Mouse (Mus musculus) G1E (cell line): Measurements from ENCODE around the gene Stt3a. TPM values are rescaled to one million over a fixed set of nuclear protein-coding genes. Genes with fewer than 3 reads are reported as not detected.

Experiments
- ATAC-seq: 2 replicates; pipeline ENCODE4 v1.8.0; 2016; ENCODE audit warnings: mild to moderate bottlenecking; ENCODE audit not compliant: insufficient number of reproducible peaks, poor library complexity, low FRiP score, severe bottlenecking; ENCODE audit errors: extremely low read depth
- DNase-seq: peaks from one replicate; pipeline ENCODE4 v3.0.0; 2012; ENCODE audit warnings: low spot score
- H3K27me3 ChIP-seq: 2 replicates; pipeline ENCODE4 v1.6.1; 2012; ENCODE audit warnings: mild to moderate bottlenecking, low read length, inconsistent platforms; ENCODE audit not compliant: insufficient read depth
- H3K36me3 ChIP-seq: replicated peaks from 2 replicates; pipeline ENCODE3; 2012; ENCODE audit warnings: mild to moderate bottlenecking, inconsistent platforms
- H3K4me1 ChIP-seq: 2 replicates; pipeline ENCODE4 v1.6.1; 2012; ENCODE audit warnings: low read depth, low read length, inconsistent platforms, mixed read lengths; ENCODE audit not compliant: insufficient read depth
- H3K4me3 ChIP-seq: 2 replicates; pipeline ENCODE4 v1.5.1; 2012; ENCODE audit warnings: low read depth, mild to moderate bottlenecking, inconsistent platforms, low read length, moderate library complexity, mixed read lengths
- H3K9me3 ChIP-seq: replicated peaks from 2 replicates; pipeline ENCODE4 v1.6.1; 2012; ENCODE audit warnings: inconsistent platforms
- CTCF ChIP-seq: IDR thresholded peaks from 2 replicates; pipeline ENCODE4 v1.5.1; 2012; ENCODE audit warnings: low read depth, low read length, inconsistent platforms, mixed read lengths
- GATA1 ChIP-seq: IDR thresholded peaks from 2 replicates; pipeline ENCODE4 v1.6.1; 2012; ENCODE audit warnings: borderline replicate concordance, low read length, inconsistent platforms, mixed read lengths
- GATA2 ChIP-seq: IDR thresholded peaks from 2 replicates; pipeline ENCODE4 v1.6.1; 2012; ENCODE audit warnings: low read depth, low read length, inconsistent platforms, borderline replicate concordance
- POLR2AphosphoS5 ChIP-seq: IDR thresholded peaks from 2 replicates; pipeline ENCODE4 v1.6.1; 2012; ENCODE audit warnings: low read depth, low read length, inconsistent platforms; ENCODE audit not compliant: insufficient replicate concordance
- TAL1 ChIP-seq: conservative IDR thresholded peaks from 2 replicates; pipeline ENCODE4 v1.6.1; 2012; ENCODE audit warnings: low read depth, low read length, inconsistent platforms, mixed read lengths
- polyA plus RNA-seq: library from polyadenylated mRNA; stranded (reverse); fragments of >175 nt; gene quantifications from 2 replicates; pipeline ENCODE4 v1.2.3, GENCODE M21; 2012
- total RNA-seq, 2 experiments: library from RNA; stranded (forward) in 1 of 2; stranded (reverse) in 1 of 2; fragments of 200-1000 nt in 1 of 2; fragments of >200 nt in 1 of 2; fragmentation: Nextera tagmentation in 1 of 2; gene quantifications; 2 replicates each; pipeline ENCODE4 v1.2.3; 2014 to 2017

Stt3a gene
- total and polyA plus RNA-seq, 3 experiments: 7.1 to 862 (median 463) TPM

- TF ChIP-seq GATA2: no peak
- no peak for TF ChIP-seq GATA1
- no peak for TF ChIP-seq TAL1
- no peak for TF ChIP-seq CTCF
- TF ChIP-seq POLR2AphosphoS5: no peak
- H3K36me3 ChIP-seq: peaks cover 67% of the 10 kb centered on the region
- H3K4me3 ChIP-seq: no peak overlapping the region
- H3K9me3 ChIP-seq: no peaks in the 10 kb centered on the region
- peaks cover 5% of the 10 kb centered on the region; the same call in 1 of the 2 replicates for H3K4me1 ChIP-seq
- DNase-seq: no peak
- H3K27me3 ChIP-seq: no peaks in the 10 kb centered on the region
- ATAC-seq: no peak
These were observed 50.9 kb downstream of the Stt3a start for GRCm38 (mm10) chr9:36716624-36717023.

- ATAC-seq (peak; percentile 45), DNase-seq (no peak)
- H3K9me3 ChIP-seq: no peaks in the 10 kb centered on the region
- H3K36me3 ChIP-seq: peaks cover 46% of the 10 kb centered on the region
- no peaks in the 10 kb centered on the region for H3K27me3 ChIP-seq
- H3K4me3 ChIP-seq: no peak overlapping the region
- no peak for TF ChIP-seq CTCF
- TF ChIP-seq GATA2: no peak
- TF ChIP-seq TAL1: no peak
- no peak for TF ChIP-seq GATA1
- TF ChIP-seq POLR2AphosphoS5: no peak
- peaks cover 7% of the 10 kb centered on the region for H3K4me1 ChIP-seq
These were observed 60.2 kb downstream of the Stt3a start for GRCm38 (mm10) chr9:36707304-36707703.

- no peaks in the 10 kb centered on the region for H3K9me3 ChIP-seq
- TF ChIP-seq CTCF (no peak), POLR2AphosphoS5 (no peak), TAL1 (no peak), GATA1 (no peak), GATA2 (no peak)
- H3K4me3 ChIP-seq: no peak overlapping the region
- ATAC-seq: no peak
- peaks cover 7% of the 10 kb centered on the region for H3K4me1 ChIP-seq
- peaks cover 40% of the 10 kb centered on the region for H3K36me3 ChIP-seq
- DNase-seq: no peak
- H3K27me3 ChIP-seq: no peaks in the 10 kb centered on the region
These were observed 61.6 kb downstream of the Stt3a start for GRCm38 (mm10) chr9:36705923-36706322.

- no peaks in the 10 kb centered on the region for H3K4me1 ChIP-seq
- no peaks in the 10 kb centered on the region for H3K9me3 ChIP-seq
- no peak overlapping the region for H3K4me3 ChIP-seq
- DNase-seq: no peak
- H3K27me3 ChIP-seq: no peaks in the 10 kb centered on the region; the same call in 1 of the 2 replicates
- no peaks in the 10 kb centered on the region for H3K36me3 ChIP-seq
- ATAC-seq: no peak
- TF ChIP-seq POLR2AphosphoS5 (no peak), TAL1 (no peak), GATA2 (no peak), GATA1 (no peak), CTCF (no peak)
These were observed 73.2 kb downstream of the Stt3a start for GRCm38 (mm10) chr9:36694276-36694675.

- ATAC-seq (no peak), DNase-seq (no peak)
- Histone ChIP-seq H3K27me3 (no peaks in the 10 kb centered on the region; the same call in 1 of the 2 replicates), H3K9me3 (no peaks in the 10 kb centered on the region), H3K36me3 (no peaks in the 10 kb centered on the region), H3K4me1 (no peaks in the 10 kb centered on the region), H3K4me3 (no peak within 1 kb of the TSS)
- TF ChIP-seq CTCF (no peak), GATA1 (no peak), GATA2 (no peak), TAL1 (no peak), POLR2AphosphoS5 (no peak)
These were observed 74.6 kb downstream of the Stt3a start, which contains the start of gene Acrv1 for GRCm38 (mm10) chr9:36692920-36693319. TSS of gene Acrv1 (plus strand) at chr9:36693220.

GRCm38 (mm10) chr9:36687329-36687728, 80.2 kb downstream of the Stt3a start:
- H3K4me1 ChIP-seq: no peaks in the 10 kb centered on the region
- ATAC-seq: no peak
- no peak for TF ChIP-seq TAL1
- no peak for TF ChIP-seq CTCF
- TF ChIP-seq GATA2: no peak
- no peak for TF ChIP-seq GATA1
- no peak for TF ChIP-seq POLR2AphosphoS5
- H3K9me3 ChIP-seq: no peaks in the 10 kb centered on the region
- H3K4me3 ChIP-seq: no peak overlapping the region
- H3K27me3 ChIP-seq: 0 out of 2 replicates have a peak, but pooled peaks cover 4% of the 10 kb centered on the region
- no peak for DNase-seq
- no peaks in the 10 kb centered on the region for H3K36me3 ChIP-seq
